Mouse (Mus musculus): ENCODE results near the gene Dclk1.

Dclk1 gene

GRCm38 (mm10) chr3:55406616-55407015, 164.5 kb downstream of the Dclk1 start:
- DNase-seq: no peak

DNA sequence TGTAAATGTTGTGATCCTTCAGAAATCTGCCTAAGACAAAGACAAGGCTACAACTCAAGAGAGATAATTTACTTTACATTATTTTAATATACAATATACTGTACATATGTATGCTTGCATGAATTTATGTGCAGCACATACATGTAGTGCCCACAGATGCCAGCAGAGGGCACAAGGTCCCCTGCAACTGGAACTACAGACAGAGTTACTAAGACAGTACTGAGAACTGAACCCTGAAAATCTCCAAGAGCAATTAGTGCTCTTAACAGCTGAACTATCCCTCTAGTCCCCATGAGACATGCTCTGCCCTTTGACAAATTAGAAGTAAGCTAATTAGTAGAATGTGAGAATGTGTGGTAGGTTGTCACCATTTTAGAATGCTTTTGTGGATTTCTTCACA, 169.4 kb downstream of the Dclk1 start:
- no peak for DNase-seq

- DNase-seq: no peak
These were observed 173.4 kb downstream of the Dclk1 start for GRCm38 (mm10) chr3:55415527-55415950.

- no peak for DNase-seq
These were observed 176.7 kb downstream of the Dclk1 start for GRCm38 (mm10) chr3:55418845-55419244.

- DNase-seq: no peak
These were observed 177.2 kb downstream of the Dclk1 start for GRCm38 (mm10) chr3:55419334-55419733.

DNA sequence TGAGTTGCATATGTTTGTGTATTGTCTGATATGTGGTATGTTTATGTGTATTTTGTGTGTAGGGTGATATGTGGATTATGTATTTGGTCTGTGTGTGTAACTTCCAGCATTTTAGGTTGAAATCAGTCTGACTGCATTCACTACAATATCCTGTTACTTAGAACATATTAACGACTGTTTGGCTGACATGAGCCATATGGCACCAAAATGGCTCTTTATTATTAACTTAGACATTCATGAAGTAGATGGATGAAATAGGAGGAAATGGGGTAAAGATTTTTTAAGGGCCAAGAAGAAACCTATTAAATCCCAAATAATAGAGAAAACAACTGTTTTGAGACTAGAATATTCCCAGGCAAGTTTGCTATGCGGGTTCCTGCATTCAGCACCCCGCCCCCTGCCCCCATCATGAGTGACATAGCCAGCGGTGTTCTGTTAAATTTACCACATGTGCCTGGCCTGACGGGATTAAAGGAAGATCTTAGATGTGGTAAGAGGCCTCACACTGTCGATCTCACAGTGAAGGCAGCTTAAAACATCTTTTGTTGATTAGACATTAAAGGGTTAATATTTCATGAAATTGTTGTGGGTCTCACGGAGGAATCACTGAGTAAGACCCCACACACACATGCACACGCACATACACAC, 178.4 kb downstream of the Dclk1 start:
- DNase-seq: no peak

DNA sequence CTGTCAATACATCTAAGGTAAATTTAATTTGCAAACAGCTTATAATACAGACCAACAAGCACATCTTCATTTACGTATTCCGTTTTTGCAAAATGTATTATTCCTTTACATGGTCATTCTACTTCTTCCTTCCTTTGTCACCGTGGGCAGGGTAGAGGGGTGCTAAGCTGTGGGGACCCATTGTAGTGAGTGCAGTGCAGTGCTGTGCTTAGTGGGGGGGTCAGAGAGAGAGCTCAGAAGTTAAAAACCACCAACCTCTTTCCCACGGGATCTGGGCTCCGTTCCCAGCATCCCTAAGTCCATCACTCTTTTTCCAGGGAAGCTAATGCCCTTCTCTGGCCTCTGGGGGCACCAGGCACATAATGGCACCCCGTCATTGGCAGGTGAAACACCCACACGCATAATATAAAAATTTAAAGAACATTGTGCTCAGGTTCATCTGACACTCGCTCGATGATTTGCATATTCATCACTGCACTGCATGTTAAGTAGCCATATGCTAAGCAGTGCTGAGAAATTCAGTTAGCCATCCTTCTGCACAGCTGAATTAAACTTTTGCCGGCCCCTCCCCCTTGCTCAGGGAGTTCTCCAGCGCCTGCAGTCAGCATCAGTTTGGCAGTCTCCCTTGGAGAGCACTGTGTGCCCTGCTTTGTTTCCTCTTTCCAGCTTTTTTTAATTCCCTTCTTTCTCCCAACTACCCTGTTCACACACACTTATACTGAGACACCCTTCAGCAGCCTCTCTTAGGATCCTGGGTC, 181.7 kb downstream of the Dclk1 start:
- DNase-seq: no peak

DNA sequence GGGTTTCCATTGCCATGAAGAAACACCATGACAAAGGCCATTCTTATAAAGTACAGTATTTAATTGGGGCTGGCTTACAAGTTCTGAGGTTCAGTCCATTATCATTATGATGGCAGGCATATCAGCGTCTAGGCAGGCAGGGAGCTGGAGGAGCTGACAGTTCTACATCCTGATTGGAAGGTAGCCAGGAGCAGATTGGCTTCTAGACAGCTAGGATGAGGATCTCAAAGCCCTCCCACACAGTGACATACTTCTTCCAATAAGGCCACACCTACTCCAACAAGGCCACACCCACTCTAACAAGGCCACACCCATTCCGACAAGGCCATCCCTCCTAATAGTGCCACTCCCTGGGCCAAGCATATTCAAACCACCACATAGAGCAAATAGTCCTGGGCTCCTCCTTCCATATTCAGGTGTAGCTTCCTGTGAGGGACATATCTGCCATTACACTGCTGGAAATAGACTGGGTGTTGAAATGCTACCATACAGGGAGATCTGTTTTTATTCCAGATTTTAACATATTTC, 187.9 kb downstream of the Dclk1 start:
- no peak for DNase-seq

GRCm38 (mm10) chr3:55431223-55431622, 189.1 kb downstream of the Dclk1 start:
- no peak for DNase-seq

- no peak for DNase-seq
These were observed 192.1 kb downstream of the Dclk1 start for GRCm38 (mm10) chr3:55434276-55434675.

- no peak for DNase-seq
These were observed 196.8 kb downstream of the Dclk1 start for GRCm38 (mm10) chr3:55438824-55439446.

DNA sequence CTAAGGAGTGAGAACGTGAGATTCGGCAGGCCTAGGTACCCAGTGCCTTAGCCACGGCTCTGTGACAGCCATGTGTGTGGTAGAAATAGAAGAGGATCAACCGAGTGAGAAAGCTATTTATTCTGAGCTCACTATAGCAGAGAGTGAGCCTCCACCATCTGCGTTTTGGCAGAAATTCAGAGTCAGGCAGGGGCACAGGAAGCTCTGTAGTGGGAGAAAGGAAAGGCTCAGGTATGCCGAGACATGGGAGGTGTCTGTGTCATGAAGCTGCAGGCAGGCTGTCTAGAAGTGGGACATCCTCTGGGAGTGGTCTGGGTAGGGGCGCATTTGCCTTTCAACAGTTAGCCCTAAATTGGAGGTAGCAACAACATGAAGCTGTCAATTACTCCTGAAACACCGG, 198.2 kb downstream of the Dclk1 start:
- no peak for DNase-seq

DNA sequence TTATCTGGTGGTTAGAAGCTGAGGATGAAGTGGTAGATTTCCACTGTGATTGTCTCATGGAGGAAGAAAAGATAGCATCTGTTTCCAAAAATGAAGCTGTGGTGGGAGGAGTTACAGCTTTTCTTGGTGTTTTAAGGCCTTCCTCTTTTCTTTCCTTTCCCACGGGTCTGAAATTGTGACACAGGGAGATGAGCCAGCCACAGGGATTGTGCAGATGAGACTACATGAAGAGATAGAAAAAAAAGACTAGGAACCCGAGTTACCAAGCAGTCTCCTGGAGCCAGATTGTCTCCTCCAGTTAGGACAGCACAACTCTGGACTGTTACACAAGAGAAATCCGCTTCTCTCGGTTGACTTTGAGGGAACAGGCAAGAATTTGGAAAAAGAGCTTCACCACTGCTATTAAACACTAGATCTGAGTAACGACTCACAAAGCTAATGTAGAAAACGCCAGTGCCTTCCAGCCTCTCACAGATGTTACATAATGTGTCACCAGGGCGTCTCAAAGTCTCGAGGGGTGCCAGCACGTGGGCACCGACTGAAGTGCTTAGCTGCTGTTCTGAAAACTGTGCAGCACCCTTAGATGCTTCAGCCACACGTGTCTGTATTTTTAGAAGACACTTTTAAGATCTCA, 200.0 kb downstream of the Dclk1 start:
- DNase-seq: no peak

GRCm38 (mm10) chr3:55443271-55443670, 201.1 kb downstream of the Dclk1 start:
- DNase-seq: no peak

DNA sequence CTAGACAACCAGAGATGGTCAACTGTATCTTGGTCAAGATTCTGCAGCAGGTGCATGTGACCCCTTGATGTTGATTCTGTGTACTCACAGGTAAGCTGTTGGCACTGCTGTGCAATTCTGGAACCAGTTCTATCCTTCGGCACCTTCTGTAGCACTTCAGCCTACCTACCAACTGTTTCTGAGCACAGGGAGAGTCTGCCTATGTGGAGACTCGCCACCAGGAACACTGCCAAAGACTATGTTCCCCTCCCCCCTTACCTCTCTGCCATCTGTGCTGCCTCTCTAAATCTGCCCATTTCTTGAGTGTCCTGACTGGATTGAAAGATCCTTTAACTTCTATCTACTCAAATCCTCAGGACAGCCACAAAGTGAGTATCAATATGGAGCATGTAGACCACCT, 201.6 kb downstream of the Dclk1 start:
- DNase-seq: no peak

DNA sequence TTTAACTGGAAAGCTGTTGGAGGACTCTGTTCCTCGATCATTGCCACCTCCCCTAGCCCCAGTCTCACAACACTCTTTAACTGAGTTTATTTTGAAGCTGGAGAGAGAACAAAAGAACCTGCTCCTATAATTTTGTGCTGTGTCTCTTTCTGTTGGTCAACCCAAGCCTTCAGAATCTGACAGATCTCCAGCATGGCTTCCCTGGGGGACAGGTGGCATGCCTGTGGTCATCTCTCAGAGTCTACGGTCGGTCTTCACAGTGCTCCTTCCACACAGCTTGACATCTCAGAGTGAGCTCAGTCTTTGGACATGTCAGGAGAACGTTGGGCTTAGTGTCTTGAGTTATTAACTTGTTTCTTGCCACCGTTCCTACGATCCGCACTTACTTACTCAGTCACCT, 204.5 kb downstream of the Dclk1 start:
- DNase-seq: no peak

DNA sequence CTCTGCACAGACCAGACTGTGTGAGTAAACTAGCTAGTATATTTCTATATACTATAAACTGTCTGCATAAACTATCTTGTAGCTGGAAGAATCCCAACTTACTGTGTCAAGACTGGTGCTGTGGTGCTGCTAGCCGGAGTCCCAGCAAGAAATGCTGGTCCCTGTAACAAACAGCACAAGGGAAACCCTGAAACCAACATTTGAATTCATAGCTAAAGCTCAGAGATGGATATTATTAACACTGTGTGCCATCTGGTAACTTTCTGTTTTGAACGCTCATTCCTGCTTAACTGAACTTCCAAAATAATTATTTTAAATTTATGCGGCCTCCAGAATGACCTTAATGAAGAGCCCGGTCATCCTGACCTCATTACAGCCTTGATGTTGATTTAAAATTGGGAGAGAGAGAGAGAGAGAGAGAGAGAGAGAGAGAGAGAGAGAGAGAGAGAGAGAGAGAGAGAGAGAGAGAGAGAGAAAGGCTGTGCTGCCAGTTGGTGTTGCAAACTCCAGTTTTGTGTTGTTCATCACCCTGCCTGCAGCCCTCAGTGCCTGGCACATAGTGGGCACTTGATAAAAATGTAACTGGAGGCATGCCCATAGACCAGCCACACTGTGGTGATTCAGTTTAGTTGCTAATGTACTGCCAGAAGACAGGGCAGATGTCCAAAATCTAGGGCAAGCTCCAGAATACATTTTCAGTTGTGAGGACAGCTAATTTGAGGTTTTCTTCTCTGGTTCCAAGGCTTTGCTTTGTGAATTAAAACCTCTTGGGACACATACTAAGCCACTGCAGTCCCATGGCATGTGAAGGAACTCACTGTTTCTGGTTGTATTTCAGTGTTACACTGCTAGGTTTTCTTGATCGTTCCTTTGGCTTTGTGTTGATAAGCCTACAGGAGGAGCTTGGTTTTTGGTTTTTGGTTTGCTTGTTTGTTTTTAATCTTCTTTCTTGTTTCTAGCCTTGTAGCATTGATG, 205.6 kb downstream of the Dclk1 start:
- no peak for DNase-seq

- DNase-seq: no peak
These were observed 207.0 kb downstream of the Dclk1 start for GRCm38 (mm10) chr3:55449148-55449547.

- no peak for DNase-seq
These were observed 208.9 kb downstream of the Dclk1 start for GRCm38 (mm10) chr3:55451035-55451434.

- no peak for DNase-seq
These were observed 209.7 kb downstream of the Dclk1 start for GRCm38 (mm10) chr3:55451877-55452276.

GRCm38 (mm10) chr3:55452464-55452863, 210.3 kb downstream of the Dclk1 start:
- no peak for DNase-seq

DNA sequence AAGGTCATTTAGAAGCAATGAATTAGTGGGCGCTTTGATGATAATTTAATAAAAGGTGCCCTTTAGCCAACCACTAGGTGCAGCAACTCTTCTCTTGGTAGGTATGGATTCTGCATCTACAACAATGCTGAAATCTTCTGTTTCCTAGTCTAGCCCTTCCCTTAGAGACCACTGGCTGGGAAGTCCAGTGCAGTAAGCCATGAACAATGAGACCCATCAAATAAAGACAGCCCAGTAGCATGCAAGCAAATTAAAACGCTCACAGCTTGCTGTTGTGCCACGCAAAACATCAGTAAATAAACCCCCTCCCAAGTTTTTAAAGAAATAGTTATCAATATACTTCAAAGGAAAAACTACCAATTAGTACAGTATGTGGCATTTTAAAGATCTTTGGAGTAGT, 218.9 kb downstream of the Dclk1 start:
- DNase-seq: no peak
